Mouse (Mus musculus) liver, embryonic 11.5 days (tissue): Measurements from ENCODE around the gene Ermap. TPM values are rescaled to one million over a fixed set of nuclear protein-coding genes. Genes with fewer than 3 reads are reported as not detected.

ENCODE experiments used
- ATAC-seq: fragments of 200-750 bp; cut with Nextera tagmentation; replicated peaks from 2 replicates; pipeline ENCODE4 v1.8.0; 2017; ENCODE audit warnings: moderate number of reproducible peaks, mild to moderate bottlenecking, moderate TSS enrichment, moderate library complexity; ENCODE audit not compliant: low FRiP score
- DNase-seq: peaks from one replicate; pipeline ENCODE4 v3.0.0-alpha.2; 2017; ENCODE audit warnings: low spot score
- H3K27ac ChIP-seq: fragments of 300-500 bp; sonication (generic); 2 replicates; pipeline ENCODE4 v1.5.1; 2014; ENCODE audit warnings: mild to moderate bottlenecking, low read depth, low read length, control low read depth
- H3K27me3 ChIP-seq: fragments of 300-500 bp; sonication (generic); replicated peaks from 2 replicates; pipeline ENCODE4 v1.6.1; 2014; ENCODE audit warnings: low read length, mixed read lengths; ENCODE audit not compliant: control insufficient read depth, insufficient read depth
- H3K36me3 ChIP-seq: fragments of 300-500 bp; sonication (generic); 2 replicates; pipeline ENCODE4 v1.6.1; 2014; ENCODE audit warnings: mild to moderate bottlenecking, low read length, moderate library complexity, mixed read lengths; ENCODE audit not compliant: control insufficient read depth, insufficient read depth
- H3K4me1 ChIP-seq: fragments of 300-500 bp; sonication (generic); replicated peaks from 2 replicates; pipeline ENCODE4 v1.6.1; 2014; ENCODE audit warnings: low read length, mixed read lengths; ENCODE audit not compliant: control insufficient read depth, insufficient read depth
- H3K4me2 ChIP-seq: fragments of 300-500 bp; sonication (generic); 2 replicates; pipeline ENCODE4 v1.6.1; 2014; ENCODE audit warnings: mild to moderate bottlenecking, control low read depth, moderate library complexity
- H3K4me3 ChIP-seq: fragments of 300-500 bp; sonication (generic); 2 replicates; pipeline ENCODE4 v1.5.1; 2014; ENCODE audit warnings: low read depth, low read length, control low read depth
- H3K9ac ChIP-seq: fragments of 300-500 bp; sonication (generic); 2 replicates; pipeline ENCODE4 v1.6.1; 2014; ENCODE audit warnings: low read depth, low read length, control low read depth
- H3K9me3 ChIP-seq: fragments of 300-500 bp; sonication (generic); 2 replicates; pipeline ENCODE4 v1.6.1; 2016; ENCODE audit warnings: low read length, inconsistent platforms, mixed read lengths; ENCODE audit not compliant: control insufficient read depth
- WGBS: fragments of 180-500 bp; shearing (Covaris S2); extraction: QIAGEN DNeasy Blood & Tissue Kit; methylation state at CpG from one replicate; pipeline ENCODE4 v1.1.7; 2014; 5-methylcytosine and 5-hydroxymethylcytosine counted together
- polyA plus RNA-seq: library from polyadenylated mRNA; unstranded; fragments of >200 nt; fragmentation: Nextera tagmentation; extraction: Ambion mirVana; gene quantifications from 2 replicates; pipeline ENCODE4 v1.2.1, GENCODE M21; 2014

Gene Ermap
- polyA plus RNA-seq, 1 experiment from 2014 or later: 274 TPM

GRCm38 (mm10) chr4:119178331-119178730 is 11.5 kb downstream of the Ermap start:
- H3K4me1 ChIP-seq: peaks cover 3% of the 10 kb centered on the region; the same call in 1 of the 2 replicates
- WGBS: 70% methylated on average over 18 of the region's 18 CpGs
- no peak overlapping the region for H3K4me3 ChIP-seq
- no peak overlapping the region for H3K27ac ChIP-seq
- H3K9me3 ChIP-seq: no peaks in the 10 kb centered on the region
- ATAC-seq (no peak), DNase-seq (no peak)
- H3K4me2 ChIP-seq: no peak overlapping the region
- H3K36me3 ChIP-seq: peaks cover 25% of the 10 kb centered on the region
- H3K9ac ChIP-seq: no peak overlapping the region
- no peaks in the 10 kb centered on the region for H3K27me3 ChIP-seq

DNA sequence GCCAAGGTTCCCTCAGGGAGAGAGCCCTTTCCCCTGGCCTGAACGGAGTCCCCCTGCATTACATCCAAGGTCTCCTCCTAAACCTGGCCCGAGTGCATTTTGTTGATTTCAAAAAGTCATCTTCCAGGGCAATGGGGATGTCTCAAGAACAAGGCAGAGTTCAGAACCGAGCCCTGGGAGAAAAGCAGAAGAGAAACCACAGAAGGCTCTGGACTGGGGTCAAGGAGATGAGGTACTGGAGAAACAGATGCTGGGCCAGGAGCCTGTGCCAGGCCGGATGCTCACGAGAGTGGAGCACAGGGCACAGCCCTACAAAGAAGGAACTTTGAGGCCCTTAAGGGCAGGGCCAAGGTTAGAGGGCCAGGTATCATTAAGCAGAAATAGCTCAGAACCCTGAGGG is 12.1 kb downstream of the Ermap start:
- peaks cover 23% of the 10 kb centered on the region for H3K36me3 ChIP-seq

GRCm38 (mm10) chr4:119173851-119174453 is 15.9 kb downstream of the Ermap start, which contains the start of gene Zfp691:
Gene Zfp691, minus strand, starts transcription at chr4:119174195.
- under 1% methylated on average over 40 of the region's 40 CpGs for WGBS
- H3K36me3 ChIP-seq: peaks cover 13% of the 10 kb centered on the region
- H3K4me2 ChIP-seq: peak within 1 kb of the TSS; percentile 98
- DNase-seq: peak; percentile 88
- no peaks in the 10 kb centered on the region for H3K9me3 ChIP-seq
- peak; percentile 98 for ATAC-seq
- H3K27me3 ChIP-seq: no peaks in the 10 kb centered on the region
- no peak within 1 kb of the TSS for H3K27ac ChIP-seq
- peak within 1 kb of the TSS; percentile 85 for H3K9ac ChIP-seq
- peaks cover 10% of the 10 kb centered on the region for H3K4me1 ChIP-seq
- H3K4me3 ChIP-seq: peak within 1 kb of the TSS; percentile 78

More for the DNA sequence above, 12.1 kb downstream of the Ermap start:
- Histone ChIP-seq H3K4me2 (no peak overlapping the region), H3K27me3 (no peaks in the 10 kb centered on the region), H3K4me3 (no peak overlapping the region), H3K9me3 (no peaks in the 10 kb centered on the region), H3K27ac (no peak overlapping the region; the same call in 1 of the 2 replicates), H3K4me1 (peaks cover 9% of the 10 kb centered on the region), H3K9ac (no peak overlapping the region)
- DNase-seq (no peak), ATAC-seq (no peak)
- WGBS: 75% methylated on average over 5 of the region's 5 CpGs

DNA sequence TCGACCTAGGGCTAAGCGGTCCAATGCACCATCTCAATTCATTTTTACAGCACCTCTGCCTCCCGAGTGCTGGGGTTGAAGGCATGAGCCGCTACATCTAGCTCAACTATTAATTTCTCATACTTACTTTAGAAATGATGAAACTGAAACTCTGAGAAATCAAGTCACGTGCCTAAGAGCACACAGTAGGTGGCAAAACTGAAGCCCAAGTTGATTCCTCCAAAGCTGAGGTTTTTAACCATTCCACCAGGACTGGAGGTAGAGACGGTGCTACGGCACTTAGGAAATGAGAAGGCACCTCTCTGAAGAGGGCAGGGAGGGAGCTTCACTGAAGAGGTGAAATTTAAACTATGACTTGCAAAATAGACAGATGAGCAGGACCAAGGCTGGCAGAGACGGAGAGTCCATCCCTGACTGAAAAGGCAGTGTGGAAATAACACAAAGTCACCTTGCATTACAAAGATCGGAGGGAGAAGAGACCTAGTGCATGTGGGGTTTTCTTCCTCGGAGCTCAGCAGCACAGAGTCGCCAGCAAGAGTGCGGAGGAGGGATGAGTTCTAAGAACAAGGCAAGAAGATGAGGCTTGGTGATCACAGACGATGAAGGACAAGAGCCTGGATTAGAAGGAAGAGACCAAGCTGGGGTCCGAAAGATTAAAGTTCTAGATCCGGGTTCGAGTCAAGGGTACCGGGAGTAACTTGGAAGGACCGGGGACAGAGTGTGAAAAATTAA is 16.7 kb downstream of the Ermap start:
- peak overlapping the region; percentile 78 for H3K4me3 ChIP-seq
- H3K9me3 ChIP-seq: no peaks in the 10 kb centered on the region
- H3K4me1 ChIP-seq: peaks cover 10% of the 10 kb centered on the region

DNA sequence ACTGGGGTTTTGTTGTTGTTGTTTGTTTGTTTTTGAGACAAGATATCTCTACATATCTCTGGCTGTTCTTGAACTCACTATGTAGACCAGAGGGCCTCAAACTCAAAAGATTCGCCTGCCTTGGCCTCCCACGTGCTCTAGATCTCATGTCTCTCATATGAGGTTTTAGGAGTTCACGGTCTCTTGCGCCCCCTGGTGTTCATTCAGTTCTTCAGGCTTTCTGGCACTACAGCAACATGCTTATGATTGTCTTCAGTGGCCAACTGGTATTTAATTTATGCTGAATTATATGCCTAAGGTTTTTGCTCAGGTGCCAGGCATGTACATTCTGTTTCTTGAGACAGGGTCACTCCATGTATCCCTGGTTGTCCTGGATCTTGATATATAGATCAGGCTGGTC is 22.1 kb downstream of the Ermap start:
- Histone ChIP-seq H3K4me1 (peaks cover 9% of the 10 kb centered on the region; the same call in 1 of the 2 replicates), H3K27me3 (no peaks in the 10 kb centered on the region), H3K9ac (no peak overlapping the region), H3K9me3 (no peaks in the 10 kb centered on the region), H3K27ac (no peak overlapping the region), H3K4me2 (no peak overlapping the region), H3K4me3 (no peak overlapping the region), H3K36me3 (peaks cover 9% of the 10 kb centered on the region)
- 5% methylated on average over 4 of the region's 4 CpGs for WGBS
- DNase-seq (peak; percentile 77), ATAC-seq (peak; percentile 33; the same call in 1 of the 2 replicates)

More for the DNA sequence above, 16.7 kb downstream of the Ermap start:
- WGBS: 34% methylated on average over 18 of the region's 18 CpGs
- peaks cover 13% of the 10 kb centered on the region for H3K36me3 ChIP-seq
- DNase-seq (no peak), ATAC-seq (no peak)
- H3K9ac ChIP-seq: peak overlapping the region; percentile 85
- H3K27me3 ChIP-seq: no peaks in the 10 kb centered on the region
- H3K27ac ChIP-seq: no peak overlapping the region
- peak overlapping the region; percentile 98 for H3K4me2 ChIP-seq

- H3K27ac ChIP-seq: no peak overlapping the region
- DNase-seq: no peak
- H3K4me1 ChIP-seq: peaks cover 5% of the 10 kb centered on the region; the same call in 1 of the 2 replicates
- WGBS: 73% methylated on average over 4 of the region's 4 CpGs
- no peak overlapping the region for H3K4me2 ChIP-seq
- H3K36me3 ChIP-seq: peaks cover 9% of the 10 kb centered on the region
- H3K27me3 ChIP-seq: no peaks in the 10 kb centered on the region
- H3K9me3 ChIP-seq: no peaks in the 10 kb centered on the region
- no peak for ATAC-seq
- no peak overlapping the region for H3K9ac ChIP-seq
- no peak overlapping the region for H3K4me3 ChIP-seq
Measured at GRCm38 (mm10) chr4:119167068-119167467, 22.7 kb downstream of the Ermap start.

- Histone ChIP-seq H3K36me3 (peaks cover 9% of the 10 kb centered on the region), H3K4me1 (peaks cover 5% of the 10 kb centered on the region; the same call in 1 of the 2 replicates), H3K4me2 (no peak overlapping the region), H3K9ac (no peak overlapping the region), H3K9me3 (no peaks in the 10 kb centered on the region), H3K4me3 (no peak overlapping the region), H3K27me3 (no peaks in the 10 kb centered on the region), H3K27ac (no peak overlapping the region)
- 30% methylated on average over 7 of the region's 7 CpGs for WGBS
- DNase-seq (no peak), ATAC-seq (0 out of 2 replicates have a peak, but pooled peaks have one; percentile 37)
Measured at GRCm38 (mm10) chr4:119165916-119166315, 23.9 kb downstream of the Ermap start.

DNA sequence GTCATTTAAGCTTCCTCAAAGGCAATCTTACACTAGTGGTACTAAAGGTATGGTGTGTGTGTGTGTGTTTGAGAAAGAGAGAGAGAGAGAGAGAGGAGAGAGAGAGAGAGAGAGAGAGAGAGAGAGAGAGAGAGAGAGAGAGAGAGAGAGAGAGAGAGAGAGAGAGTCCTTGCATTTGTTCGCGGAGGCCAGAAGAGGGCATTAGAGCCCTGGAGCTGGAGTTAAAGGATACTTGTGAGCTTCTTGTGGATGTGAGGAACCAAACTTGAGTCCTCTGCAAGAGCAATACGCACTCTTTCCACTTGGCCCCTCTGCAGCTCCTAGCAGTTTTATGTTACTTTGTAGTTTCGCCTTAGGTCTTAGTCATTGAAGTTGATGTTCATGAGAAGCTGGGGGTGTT is 26.8 kb downstream of the Ermap start:
- Histone ChIP-seq H3K9me3 (no peaks in the 10 kb centered on the region), H3K4me2 (no peak overlapping the region), H3K36me3 (no peaks in the 10 kb centered on the region), H3K4me3 (no peak overlapping the region), H3K27me3 (no peaks in the 10 kb centered on the region), H3K4me1 (peaks cover 5% of the 10 kb centered on the region; the same call in 1 of the 2 replicates), H3K27ac (no peak overlapping the region), H3K9ac (no peak overlapping the region)
- WGBS: 67% methylated on average over 4 of the region's 4 CpGs
- ATAC-seq (no peak), DNase-seq (no peak)
